ENCODE assay signal across 31 mouse cellular contexts in genomic region chr3:146142523-146142922, GRCm38 (mm10). TPM values are rescaled to one million over a fixed set of nuclear protein-coding genes. Genes with fewer than 3 reads are reported as not detected.
DNase-seq lines count a peak whose midpoint lies in the region; ATAC-seq and TF ChIP-seq lines count a peak whose summit lies in the region.
"Had no signal": no experiment of that assay in that cellular context is flagged by ENCODE, and none has a peak within 500 bp of the region (broad histone marks: within the 10 kb centered on the region; RNA-seq: fewer than 3 reads in every experiment).

No protein-coding gene starts in this region.

- ATAC-seq in midbrain, embryonic 16.5 days: peak; percentile 51; the same call in 1 of the 2 replicates
- ATAC-seq: activated CD4-positive, CD25-positive, alpha-beta regulatory T cell, adult 4 months; forebrain, embryonic 15.5 days; Patski had no signal

- no peak overlapping the region for H3K27ac ChIP-seq in heart, adult 2 months
- H3K27ac ChIP-seq in midbrain, embryonic 16.5 days (ENCODE audit: low read length): no peak overlapping the region
- no peak overlapping the region for H3K27ac ChIP-seq in midbrain, embryonic 10.5 days (replicated peaks)
- no peak overlapping the region for H3K27ac ChIP-seq in limb, embryonic 10.5 days
- H3K27ac ChIP-seq: embryonic facial prominence, embryonic 10.5 days; embryonic facial prominence, embryonic 13.5 days; forebrain, embryonic 12.5 days; forebrain, embryonic 15.5 days; heart, embryonic 15.5 days; hindbrain, embryonic 14.5 days had no signal

- TF ChIP-seq CTCF in heart, adult 2 months (IDR thresholded peaks at IDR 0.05): no peak

- no peaks in the 10 kb centered on the region for H3K27me3 ChIP-seq in heart, adult 2 months (ENCODE audit: control insufficient read depth, insufficient read depth, low read length)
- H3K27me3 ChIP-seq in midbrain, embryonic 16.5 days (ENCODE audit: control insufficient read depth, insufficient read depth, low read depth, low read length): no peaks in the 10 kb centered on the region
- H3K27me3 ChIP-seq in midbrain, embryonic 10.5 days (ENCODE audit: low read depth, poor library complexity, severe bottlenecking): no peaks in the 10 kb centered on the region
- H3K27me3 ChIP-seq in limb, embryonic 10.5 days (ENCODE audit: low read depth, poor library complexity, severe bottlenecking): no peaks in the 10 kb centered on the region
- H3K27me3 ChIP-seq: forebrain, embryonic 12.5 days; forebrain, embryonic 15.5 days; heart, embryonic 12.5 days; heart, embryonic 15.5 days; Patski had no signal

- no peak for TF ChIP-seq POLR2A in heart, adult 2 months (IDR thresholded peaks at IDR 0.05; ENCODE audit: insufficient read depth, low read depth, low read length)

- no peak for TF ChIP-seq EP300 in heart, adult 2 months (IDR thresholded peaks at IDR 0.05; ENCODE audit: insufficient read depth, low read depth, low read length)

- peak; percentile 31 for DNase-seq in heart, adult 11 months
- no peak for DNase-seq in heart, adult 2 months
- DNase-seq in midbrain, embryonic 10.5 days (ENCODE audit: low spot score): no peak
- DNase-seq in NIH3T3 (ENCODE audit: low read depth): peak; percentile 41
- DNase-seq in brain, embryonic 18.5 days (ENCODE audit: low read depth, low spot score): peak; percentile 12
- DNase-seq in limb, embryonic 10.5 days (ENCODE audit: low spot score): no peak
- DNase-seq in kidney, adult 11 months: no peak
- DNase-seq: adrenal gland, adult 8-10 months; adrenal gland, postnatal 25 days; cerebellum, adult 11 months; cerebellum, adult 2 months; cerebellum, adult 9-11 months; cerebellum, postnatal 36 days; embryo, embryonic 11 days; gastrocnemius, postnatal 25 days; heart, postnatal 10 days; heart, postnatal 36 days had no signal

- H3K4me3 ChIP-seq in heart, adult 2 months: no peak overlapping the region
- H3K4me3 ChIP-seq in midbrain, embryonic 16.5 days (ENCODE audit: low read depth, low read length): no peak overlapping the region
- H3K4me3 ChIP-seq in midbrain, embryonic 10.5 days: no peak overlapping the region
- no peak overlapping the region for H3K4me3 ChIP-seq in limb, embryonic 10.5 days
- H3K4me3 ChIP-seq: embryonic facial prominence, embryonic 10.5 days; embryonic facial prominence, embryonic 13.5 days; erythroblast, embryonic 14.5 days; forebrain, embryonic 12.5 days; forebrain, embryonic 15.5 days; heart, embryonic 12.5 days; heart, embryonic 15.5 days had no signal

- 84% methylated on average over 7 of the region's 7 CpGs for WGBS in heart, adult 2 months
- 74% methylated on average over 7 of the region's 7 CpGs for WGBS in midbrain, embryonic 16.5 days
- 84% methylated on average over 7 of the region's 7 CpGs for WGBS in midbrain, embryonic 10.5 days
- WGBS in limb, embryonic 10.5 days: 90% methylated on average over 7 of the region's 7 CpGs

- no peaks in the 10 kb centered on the region for H3K79me2 ChIP-seq in heart, adult 2 months (replicated peaks; ENCODE audit: control insufficient read depth, insufficient read depth, low read length)

- H3K9ac ChIP-seq in heart, adult 2 months (ENCODE audit: low read depth, low read length): no peak overlapping the region
- H3K9ac ChIP-seq in midbrain, embryonic 16.5 days (ENCODE audit: low read depth, low read length): no peak overlapping the region
- H3K9ac ChIP-seq: embryonic facial prominence, embryonic 13.5 days; forebrain, embryonic 12.5 days; forebrain, embryonic 15.5 days; heart, embryonic 12.5 days; heart, embryonic 15.5 days; hindbrain, embryonic 14.5 days had no signal

- H3K4me1 ChIP-seq in heart, adult 2 months (ENCODE audit: control insufficient read depth, insufficient read depth, low read length): no peaks in the 10 kb centered on the region
- no peaks in the 10 kb centered on the region for H3K4me1 ChIP-seq in midbrain, embryonic 16.5 days (ENCODE audit: control insufficient read depth, insufficient read depth, low read length)
- H3K4me1 ChIP-seq in midbrain, embryonic 10.5 days: no peaks in the 10 kb centered on the region
- H3K4me1 ChIP-seq in limb, embryonic 10.5 days: no peaks in the 10 kb centered on the region
- H3K4me1 ChIP-seq: embryonic facial prominence, embryonic 10.5 days; embryonic facial prominence, embryonic 13.5 days; forebrain, embryonic 12.5 days; forebrain, embryonic 15.5 days; heart, embryonic 12.5 days; heart, embryonic 15.5 days had no signal

- intact Hi-C loops in heart, adult 2 months (cut with DNase I): no loop called here

- peaks cover 6% of the 10 kb centered on the region; the same call in 1 of the 2 replicates for H3K9me3 ChIP-seq in midbrain, embryonic 16.5 days (replicated peaks; ENCODE audit: control insufficient read depth, low read length, poor library complexity, severe bottlenecking)
- no peaks in the 10 kb centered on the region for H3K9me3 ChIP-seq in midbrain, embryonic 10.5 days (replicated peaks)
- no peaks in the 10 kb centered on the region for H3K9me3 ChIP-seq in limb, embryonic 10.5 days (replicated peaks)
- H3K9me3 ChIP-seq: embryonic facial prominence, embryonic 13.5 days; forebrain, embryonic 12.5 days; forebrain, embryonic 15.5 days; heart, embryonic 12.5 days; heart, embryonic 15.5 days had no signal

- H3K4me2 ChIP-seq in midbrain, embryonic 16.5 days (ENCODE audit: low read length): no peak overlapping the region
- H3K4me2 ChIP-seq: embryonic facial prominence, embryonic 13.5 days; forebrain, embryonic 12.5 days; forebrain, embryonic 15.5 days; heart, embryonic 12.5 days; heart, embryonic 15.5 days; hindbrain, embryonic 14.5 days had no signal

- no peaks in the 10 kb centered on the region for H3K36me3 ChIP-seq in heart, adult 2 months (ENCODE audit: control insufficient read depth, insufficient read depth, low read length)
- no peaks in the 10 kb centered on the region for H3K36me3 ChIP-seq in midbrain, embryonic 16.5 days (ENCODE audit: control insufficient read depth, insufficient read depth, low read length)
- H3K36me3 ChIP-seq in midbrain, embryonic 10.5 days: no peaks in the 10 kb centered on the region; the same call in 1 of the 2 replicates
- H3K36me3 ChIP-seq in limb, embryonic 10.5 days: peaks cover 3% of the 10 kb centered on the region; the same call in 1 of the 2 replicates
- H3K36me3 ChIP-seq: embryonic facial prominence, embryonic 13.5 days; forebrain, embryonic 12.5 days; forebrain, embryonic 15.5 days; heart, embryonic 12.5 days; heart, embryonic 15.5 days had no signal

RNA-seq across cellular contexts. Expression of gene Mcoln2, which starts 7.1 kb away (rescaled TPM):
- under 1 TPM in 1 of 2 experiments, not detected in 1; 0.18 TPM for total RNA-seq in heart, adult 2 months (2021)
- polyA plus RNA-seq in heart, adult 2 months (2012; rRNA removed): 0.41 TPM in 1 of 2 replicates, not detected in the other
- polyA plus RNA-seq in midbrain, embryonic 16.5 days (2015; fragmentation: Nextera tagmentation; extraction: Ambion mirVana): 0.18 TPM in 1 of 2 replicates, not detected in the other
- 0.20 and 0.29 TPM in 2 replicates for polyA plus RNA-seq in midbrain, embryonic 10.5 days (2016; fragmentation: Nextera tagmentation; extraction: Ambion mirVana)
- 0.45 and 0.46 TPM in 2 replicates for polyA plus RNA-seq in limb, embryonic 10.5 days (2016; fragmentation: Nextera tagmentation; extraction: Ambion mirVana)
- total RNA-seq: adrenal gland, postnatal 25 days had no signal
- polyA plus RNA-seq: cortical plate, adult 2 months; erythroblast, embryonic 14.5 days; forebrain, embryonic 15.5 days had no signal

RNA-seq across cellular contexts. Expression of gene Mcoln3, which starts 25.3 kb away (rescaled TPM):
- total RNA-seq in heart, adult 2 months (2021): not detected
- not detected in 2 replicates for polyA plus RNA-seq in heart, adult 2 months (2012; rRNA removed)
- polyA plus RNA-seq in midbrain, embryonic 16.5 days (2015; fragmentation: Nextera tagmentation; extraction: Ambion mirVana): 0.31 and 0.35 TPM in 2 replicates
- polyA plus RNA-seq in midbrain, embryonic 10.5 days (2016; fragmentation: Nextera tagmentation; extraction: Ambion mirVana): 4.0 and 4.6 TPM in 2 replicates
- polyA plus RNA-seq in limb, embryonic 10.5 days (2016; fragmentation: Nextera tagmentation; extraction: Ambion mirVana): 5.9 and 6.8 TPM in 2 replicates
- total RNA-seq: adrenal gland, postnatal 25 days; gastrocnemius, adult 8-10 months; gastrocnemius, postnatal 25 days; heart, postnatal 10 days; heart, postnatal 36 days had no signal
- polyA plus RNA-seq: cortical plate, adult 2 months; erythroblast, embryonic 14.5 days had no signal

RNA-seq across cellular contexts. Expression of gene Wdr63, which starts 34.6 kb away (rescaled TPM):
- total RNA-seq in heart, adult 2 months (2021): not detected
- 0.53 TPM in 1 of 2 replicates, not detected in the other for polyA plus RNA-seq in heart, adult 2 months (2012; rRNA removed)
- 1.1 and 2.1 TPM in 2 replicates for polyA plus RNA-seq in midbrain, embryonic 16.5 days (2015; fragmentation: Nextera tagmentation; extraction: Ambion mirVana)
- polyA plus RNA-seq in midbrain, embryonic 10.5 days (2016; fragmentation: Nextera tagmentation; extraction: Ambion mirVana): 0.17 and 0.19 TPM in 2 replicates
- polyA plus RNA-seq in limb, embryonic 10.5 days (2016; fragmentation: Nextera tagmentation; extraction: Ambion mirVana): not detected in 2 replicates
- total RNA-seq: adrenal gland, adult 8-10 months; adrenal gland, postnatal 25 days; gastrocnemius, adult 8-10 months; gastrocnemius, postnatal 25 days; heart, postnatal 10 days; heart, postnatal 36 days had no signal
- polyA plus RNA-seq: activated CD4-positive, CD25-positive, alpha-beta regulatory T cell, adult 4 months; erythroblast, embryonic 14.5 days; heart, embryonic 12.5 days; intestine, embryonic 14.5 days had no signal

Comparison
In these comparisons a context has a peak if more than half of its experiments do, and no peak if none do; other contexts are left out.
1. DNase-seq: peak in heart, adult 11 months (single experiment), NIH3T3 (single experiment) and brain, embryonic 18.5 days (single experiment); none in heart, adult 2 months (0 of 2), midbrain, embryonic 10.5 days (single experiment), limb, embryonic 10.5 days (single experiment) and kidney, adult 11 months (single experiment).